Mouse (Mus musculus) hindbrain, embryonic 16.5 days (tissue): ENCODE data around the gene Hscb. TPM values are rescaled to one million over a fixed set of nuclear protein-coding genes. Genes with fewer than 3 reads are reported as not detected.
"Not testable (repeated sequence)": the region's sequence is repeated elsewhere in the genome, so short reads cannot be mapped to it uniquely, and the experiment has no call there.

Experiments
- ATAC-seq: fragments of 200-750 bp; cut with Nextera tagmentation; 2 replicates; pipeline ENCODE4 v1.8.0; 2017; ENCODE audit warnings: moderate TSS enrichment, moderate library complexity
- H3K27ac ChIP-seq: fragments of 300-500 bp; sonication (generic); 2 replicates; pipeline ENCODE4 v1.5.1; 2014; ENCODE audit warnings: low read depth, mild to moderate bottlenecking, control low read depth, low read length, moderate library complexity
- H3K27me3 ChIP-seq: fragments of 300-500 bp; sonication (generic); replicated peaks from 2 replicates; pipeline ENCODE4 v1.6.1; 2014; ENCODE audit warnings: low read length; ENCODE audit not compliant: control insufficient read depth, insufficient read depth
- H3K36me3 ChIP-seq: fragments of 300-500 bp; sonication (generic); 2 replicates; pipeline ENCODE4 v1.6.1; 2014; ENCODE audit warnings: mild to moderate bottlenecking, low read length, moderate library complexity, mixed read lengths; ENCODE audit not compliant: control insufficient read depth, insufficient read depth
- H3K4me1 ChIP-seq: fragments of 300-500 bp; sonication (generic); 2 replicates; pipeline ENCODE4 v1.6.1; 2014; ENCODE audit warnings: low read depth, low read length; ENCODE audit not compliant: control insufficient read depth, insufficient read depth
- H3K4me2 ChIP-seq: fragments of 300-500 bp; sonication (generic); 2 replicates; pipeline ENCODE4 v1.6.1; 2014; ENCODE audit warnings: mild to moderate bottlenecking, low read length, control low read depth, moderate library complexity
- H3K4me3 ChIP-seq: fragments of 300-500 bp; sonication (generic); 2 replicates; pipeline ENCODE4 v1.5.1; 2014; ENCODE audit warnings: mild to moderate bottlenecking, low read length, control low read depth, moderate library complexity
- H3K9ac ChIP-seq: fragments of 300-500 bp; sonication (generic); 2 replicates; pipeline ENCODE4 v1.6.1; 2014; ENCODE audit warnings: low read depth, mild to moderate bottlenecking, control low read depth, low read length, moderate library complexity
- H3K9me3 ChIP-seq: fragments of 300-500 bp; sonication (generic); 2 replicates; pipeline ENCODE4 v1.6.1; 2014; ENCODE audit warnings: mild to moderate bottlenecking, low read length, moderate library complexity; ENCODE audit not compliant: control insufficient read depth
- WGBS: fragments of 180-500 bp; shearing (Covaris S2); extraction: QIAGEN DNeasy Blood & Tissue Kit; methylation state at CpG from one replicate; pipeline ENCODE4 v1.1.7; 2014; 5-methylcytosine and 5-hydroxymethylcytosine counted together
- polyA plus RNA-seq: library from polyadenylated mRNA; unstranded; fragments of >200 nt; fragmentation: Nextera tagmentation; extraction: Ambion mirVana; gene quantifications from 2 replicates; pipeline ENCODE4 v1.2.1, GENCODE M21; 2015

The Hscb gene
- polyA plus RNA-seq = 10.0 and 10.3 TPM in 2 replicates

DNA sequence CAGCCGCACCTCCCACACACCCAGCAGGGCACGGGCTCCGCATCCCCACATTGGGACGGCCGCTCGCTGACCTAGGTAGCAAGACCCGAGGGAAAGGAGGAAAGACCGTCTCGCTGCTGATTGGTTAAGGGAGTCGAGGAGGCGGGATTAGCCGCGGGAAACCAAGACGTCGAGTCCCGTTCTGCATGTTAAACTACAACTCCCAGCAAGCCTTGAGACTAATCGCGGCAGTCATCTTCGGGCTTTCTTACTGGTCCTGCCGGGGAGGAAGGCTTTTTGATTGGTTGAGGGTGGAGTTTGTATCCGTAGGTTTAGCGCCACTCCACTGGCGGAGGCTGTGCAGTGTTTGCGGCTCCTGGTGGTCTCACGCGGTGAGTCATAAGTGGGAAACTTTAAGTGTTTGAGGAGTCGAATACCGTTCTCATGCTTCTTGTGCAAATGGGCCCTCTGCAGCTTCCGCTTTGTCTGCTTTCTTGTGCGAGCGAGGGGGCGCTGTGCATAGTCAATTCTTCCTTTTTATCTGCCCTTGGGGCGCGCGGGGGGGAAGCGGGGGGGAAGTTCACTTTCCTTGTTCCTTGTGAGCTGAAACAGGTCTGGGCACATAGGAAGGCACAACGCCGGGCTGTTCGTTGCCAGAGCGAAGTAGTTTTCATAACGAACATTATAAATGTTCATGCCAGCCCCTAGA, at the start of gene Hscb, which contains the start of gene Chek2:
Gene Hscb, minus strand, starts transcription at position 100 of the 688 bp plus-strand sequence.
Gene Chek2, plus strand, starts transcription at position 302 of the 688 bp plus-strand sequence.
- under 1% methylated on average over 41 of the region's 41 CpGs for WGBS
- peak within 1 kb of the TSS; percentile 79 for H3K9ac ChIP-seq
- peak within 1 kb of the TSS; percentile 77 for H3K27ac ChIP-seq
- H3K4me2 ChIP-seq = peak within 1 kb of the TSS; percentile 84
- no peaks in the 10 kb centered on the region for H3K27me3 ChIP-seq
- no peaks in the 10 kb centered on the region for H3K9me3 ChIP-seq
- no peaks in the 10 kb centered on the region for H3K36me3 ChIP-seq
- H3K4me3 ChIP-seq = peak within 1 kb of the TSS; percentile 66
- H3K4me1 ChIP-seq = peaks cover 7% of the 10 kb centered on the region
- peak; percentile 99 for ATAC-seq

DNA sequence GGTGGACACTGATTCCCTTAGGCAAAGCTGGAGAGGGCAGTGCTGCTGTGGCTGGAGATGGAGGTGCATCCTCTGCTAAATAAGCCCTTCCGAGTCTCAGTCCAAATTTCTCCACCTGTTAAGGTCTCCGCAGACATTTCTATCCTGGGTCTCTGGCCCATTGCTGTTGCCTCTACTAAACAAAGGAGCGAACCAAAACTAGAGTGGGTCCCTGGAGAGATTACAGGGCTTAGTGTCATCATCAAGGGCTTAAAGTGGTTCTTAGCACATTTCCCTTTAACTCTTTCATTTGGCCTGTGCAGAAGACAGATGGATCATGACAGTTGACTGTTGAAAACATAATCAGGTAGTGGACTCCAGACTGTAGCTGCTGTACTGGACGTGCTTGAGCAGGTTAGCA, 49.0 kb upstream of the Hscb start:
- WGBS = 78% methylated on average over 4 of the region's 4 CpGs
- H3K4me3 ChIP-seq = no peak overlapping the region
- no peaks in the 10 kb centered on the region for H3K4me1 ChIP-seq
- no peaks in the 10 kb centered on the region for H3K27me3 ChIP-seq
- H3K4me2 ChIP-seq = no peak overlapping the region
- H3K9ac ChIP-seq = no peak overlapping the region
- no peak for ATAC-seq
- no peaks in the 10 kb centered on the region for H3K9me3 ChIP-seq
- H3K36me3 ChIP-seq = 0 out of 2 replicates have a peak, but pooled peaks cover 4% of the 10 kb centered on the region
- no peak overlapping the region for H3K27ac ChIP-seq

DNA sequence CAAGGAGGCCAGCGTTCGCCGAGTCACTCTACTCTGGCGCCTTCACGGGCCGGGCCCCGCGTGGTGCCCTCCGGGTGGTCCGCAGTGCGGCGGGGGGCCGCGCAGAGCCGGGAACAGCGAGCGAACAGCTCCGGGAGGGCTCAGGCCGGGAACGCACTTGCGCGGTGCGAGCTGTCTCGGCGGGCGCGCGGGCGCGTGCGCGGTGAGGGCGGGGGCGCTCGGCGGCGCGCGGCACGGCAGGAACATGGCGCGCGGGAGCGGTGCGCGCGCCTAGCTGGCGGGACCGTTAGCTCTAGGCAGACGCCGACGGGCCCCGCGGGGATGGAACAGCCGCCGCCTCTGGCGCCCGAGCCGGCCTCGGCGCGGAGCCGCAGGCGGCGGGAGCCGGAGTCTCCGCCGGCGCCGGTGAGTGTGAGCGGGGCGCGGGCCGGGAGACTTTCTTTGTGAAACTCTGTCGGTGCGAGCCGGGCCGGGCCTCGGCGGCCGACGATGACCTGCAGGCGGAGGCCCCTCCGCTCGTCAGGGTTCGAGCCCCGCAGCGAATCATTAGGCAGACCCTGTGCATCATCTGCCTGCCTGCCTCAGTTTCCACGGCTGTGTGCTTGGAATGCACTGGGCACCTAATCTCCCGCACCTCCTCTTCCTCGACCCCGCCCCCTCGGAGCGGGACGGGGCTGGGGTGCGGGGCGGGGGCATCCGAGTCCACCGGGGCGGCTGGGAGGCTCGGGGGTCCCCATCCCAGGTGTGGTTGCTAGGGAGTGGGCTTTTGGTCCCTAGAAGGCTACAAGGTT, 40.2 kb upstream of the Hscb start, which contains the start of gene Ttc28:
Gene Ttc28, plus strand, starts transcription at position 220 of the 791 bp plus-strand sequence.
- peak within 1 kb of the TSS; percentile 86 for H3K9ac ChIP-seq
- peaks cover 9% of the 10 kb centered on the region for H3K4me1 ChIP-seq
- H3K9me3 ChIP-seq = no peaks in the 10 kb centered on the region
- H3K4me3 ChIP-seq = peak within 1 kb of the TSS; percentile 79
- ATAC-seq = peak; percentile 92
- H3K4me2 ChIP-seq = peak within 1 kb of the TSS; percentile 76
- H3K36me3 ChIP-seq = no peaks in the 10 kb centered on the region
- H3K27me3 ChIP-seq = no peaks in the 10 kb centered on the region
- under 1% methylated on average over 80 of the region's 101 CpGs for WGBS
- peak within 1 kb of the TSS; percentile 89 for H3K27ac ChIP-seq

DNA sequence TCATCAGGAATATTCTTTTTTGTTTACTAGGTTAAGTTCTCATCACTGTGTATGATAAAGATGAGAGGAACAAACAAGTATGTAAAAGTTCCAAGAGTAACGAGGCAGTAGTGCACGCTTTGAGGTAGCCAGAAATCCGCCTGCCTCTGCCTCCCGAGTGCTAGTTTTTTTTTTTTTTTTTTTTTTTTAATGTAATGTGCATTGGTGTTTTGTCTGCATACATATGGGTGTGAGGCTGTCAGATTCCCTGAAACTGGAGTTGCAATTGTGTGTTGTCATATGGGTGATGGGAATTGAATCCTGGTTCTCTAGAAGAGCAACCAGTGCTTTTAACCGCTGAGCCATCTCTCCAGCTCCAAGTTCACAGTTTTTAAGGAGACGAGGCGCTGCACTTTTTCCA, 39.5 kb upstream of the Hscb start:
- 61% methylated on average over 7 of the region's 7 CpGs for WGBS
- Histone ChIP-seq H3K4me2 (peak overlapping the region; percentile 76), H3K4me3 (peak overlapping the region; percentile 79), H3K27ac (peak overlapping the region; percentile 89), H3K36me3 (no peaks in the 10 kb centered on the region), H3K9me3 (no peaks in the 10 kb centered on the region), H3K27me3 (no peaks in the 10 kb centered on the region), H3K9ac (peak overlapping the region; percentile 86), H3K4me1 (peaks cover 9% of the 10 kb centered on the region)
- peak; percentile 1; the same call in 1 of the 2 replicates for ATAC-seq

DNA sequence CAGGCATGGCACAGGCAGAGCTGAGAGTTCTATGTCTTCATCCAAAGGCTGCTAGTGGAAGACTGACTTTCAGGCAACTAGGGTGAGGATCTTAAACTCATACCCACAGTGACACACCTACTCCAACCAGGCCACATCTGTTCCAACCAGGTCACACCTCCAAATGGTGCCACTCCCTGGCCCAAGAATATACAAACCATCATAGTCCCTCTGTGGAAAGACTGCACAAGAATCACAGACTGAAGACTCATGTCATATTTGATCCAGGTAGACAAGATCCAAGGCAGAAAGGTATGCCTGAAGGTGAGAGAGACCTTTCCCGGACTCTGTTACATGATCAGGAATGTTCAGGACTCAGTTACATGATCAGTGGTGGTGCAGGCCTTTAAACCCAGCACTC, 38.9 kb upstream of the Hscb start:
- H3K27ac ChIP-seq, ATAC-seq, H3K36me3 ChIP-seq, H3K9me3 ChIP-seq, H3K4me2 ChIP-seq, H3K4me3 ChIP-seq, H3K9ac ChIP-seq, H3K27me3 ChIP-seq, H3K4me1 ChIP-seq: not testable (repeated sequence)
- WGBS = 100% methylated on average over 1 of the region's 1 CpGs

DNA sequence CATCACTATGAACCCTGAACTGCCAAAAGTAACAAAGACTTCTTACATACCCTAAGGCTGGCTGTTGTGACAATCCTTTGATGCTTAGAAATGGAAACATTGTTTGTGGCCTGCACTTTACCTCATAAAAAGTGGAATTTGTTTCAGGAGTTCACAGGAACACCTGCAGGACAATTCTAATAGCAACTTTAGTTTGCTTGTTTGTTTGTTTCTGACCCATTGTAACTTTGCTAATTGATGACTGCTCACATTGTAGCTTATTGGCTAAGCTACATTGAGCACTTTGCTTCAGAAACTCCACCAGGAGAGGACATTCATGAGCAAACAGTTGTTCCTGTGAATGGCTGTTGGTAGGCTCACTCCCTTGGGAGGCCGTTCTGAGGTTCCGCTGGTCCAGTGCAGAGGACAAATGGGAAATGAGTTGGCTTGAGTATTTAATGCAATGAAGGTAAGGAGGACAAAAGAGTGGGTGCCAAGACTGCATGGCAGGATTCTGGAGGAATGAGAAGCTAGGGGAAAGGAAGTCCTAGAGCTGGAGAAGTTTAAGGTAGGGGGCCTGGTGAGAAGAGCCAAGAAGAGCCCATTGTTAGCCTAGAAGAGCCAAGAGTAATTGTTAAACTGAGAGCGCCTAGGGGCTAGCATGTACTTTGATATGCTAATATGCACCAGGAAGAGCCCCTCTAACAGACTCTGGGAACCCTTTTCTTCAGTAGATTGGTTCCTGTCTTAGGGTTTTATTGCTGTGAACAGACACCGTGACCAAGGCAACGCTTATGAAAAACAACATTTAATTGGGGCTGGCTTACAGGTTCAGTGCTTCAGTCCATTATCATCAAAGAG, 38.3 kb upstream of the Hscb start:
- no peaks in the 10 kb centered on the region for H3K9me3 ChIP-seq
- no peaks in the 10 kb centered on the region for H3K27me3 ChIP-seq
- H3K4me2 ChIP-seq = no peak overlapping the region
- no peak for ATAC-seq
- WGBS = 67% methylated on average over 5 of the region's 5 CpGs
- H3K4me1 ChIP-seq = peaks cover 12% of the 10 kb centered on the region
- no peak overlapping the region for H3K4me3 ChIP-seq
- no peaks in the 10 kb centered on the region for H3K36me3 ChIP-seq
- H3K9ac ChIP-seq = no peak overlapping the region
- H3K27ac ChIP-seq = no peak overlapping the region

DNA sequence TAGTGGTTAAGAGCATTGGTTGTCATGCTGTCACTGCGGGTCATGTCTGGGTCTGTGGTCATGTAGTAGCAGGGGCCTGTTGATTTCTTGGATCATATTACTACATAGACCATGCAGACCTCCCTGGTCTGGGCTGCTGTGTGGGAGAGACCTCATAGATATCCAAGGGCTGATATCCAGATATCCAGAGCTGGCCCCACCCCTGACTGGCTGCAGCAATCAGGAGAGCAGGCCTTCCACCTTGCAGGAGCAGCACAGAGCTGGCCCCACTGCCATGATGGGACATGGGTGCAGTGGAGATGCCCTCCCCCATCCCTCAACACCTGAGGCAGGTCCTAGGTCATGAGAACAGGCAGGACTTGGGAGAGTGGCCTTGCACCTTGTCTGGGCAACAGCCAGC, 35.7 kb upstream of the Hscb start:
- no peak for ATAC-seq
- no peak overlapping the region for H3K4me2 ChIP-seq
- 91% methylated on average over 1 of the region's 1 CpGs for WGBS
- H3K27ac ChIP-seq = no peak overlapping the region
- no peak overlapping the region for H3K4me3 ChIP-seq
- H3K9ac ChIP-seq = no peak overlapping the region
- H3K36me3 ChIP-seq = no peaks in the 10 kb centered on the region
- H3K27me3 ChIP-seq = no peaks in the 10 kb centered on the region
- H3K4me1 ChIP-seq = peaks cover 6% of the 10 kb centered on the region
- H3K9me3 ChIP-seq = no peaks in the 10 kb centered on the region

DNA sequence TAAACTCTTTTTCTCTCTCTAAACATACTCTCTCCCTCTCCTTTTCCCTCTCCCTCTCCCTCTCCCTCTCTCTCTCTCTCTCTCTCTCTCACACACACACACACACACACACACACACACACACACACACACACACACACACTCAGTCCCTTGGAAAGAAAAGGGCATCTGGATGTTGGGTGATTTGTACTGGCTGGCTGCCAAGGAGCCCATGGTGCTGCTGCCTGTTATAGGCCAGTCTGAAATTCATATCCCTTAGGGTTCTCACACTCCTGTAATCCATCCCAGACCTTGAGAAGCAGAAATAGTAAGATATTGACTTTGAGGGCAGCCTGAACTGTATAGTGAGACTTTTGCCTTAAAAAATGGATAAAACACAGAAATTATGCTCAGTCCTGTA, 35.1 kb upstream of the Hscb start:
- no peak overlapping the region for H3K4me3 ChIP-seq
- H3K4me1 ChIP-seq = peaks cover 6% of the 10 kb centered on the region
- H3K9ac ChIP-seq = no peak overlapping the region
- H3K27me3 ChIP-seq = no peaks in the 10 kb centered on the region
- no peak for ATAC-seq
- H3K36me3 ChIP-seq = no peaks in the 10 kb centered on the region
- H3K27ac ChIP-seq = no peak overlapping the region
- H3K9me3 ChIP-seq = no peaks in the 10 kb centered on the region
- no peak overlapping the region for H3K4me2 ChIP-seq
